Comparison of ENCODE assay signal across 8 mouse cellular contexts in genomic region chr14:56886594-56887513, GRCm38 (mm10). TPM values are rescaled to one million over a fixed set of nuclear protein-coding genes. Genes with fewer than 3 reads are reported as not detected.
DNase-seq lines count a peak whose midpoint lies in the region; ATAC-seq and TF ChIP-seq lines count a peak whose summit lies in the region.
"Not testable (repeated sequence)": the region's sequence is repeated elsewhere in the genome, so short reads cannot be mapped to it uniquely, and the experiment has no call there.

Gene Zmym2, plus strand, starts transcription at chr14:56886653.

- H3K9me3 ChIP-seq in ES-E14 (ENCODE audit: control insufficient read depth, insufficient read depth, low read depth, low read length); forebrain, embryonic 15.5 days; neural tube, embryonic 14.5 days (ENCODE audit: control insufficient read depth, low read length): not testable (repeated sequence)

- TF ChIP-seq POLR2A in testis, adult 2 months (IDR thresholded peaks at IDR 0.05; ENCODE audit: control insufficient read depth, low read depth, low read length): 0 out of 2 replicates have a peak, but pooled peaks have one; percentile 26

- H3K27me3 ChIP-seq in forebrain, embryonic 15.5 days; neural tube, embryonic 14.5 days (ENCODE audit: control insufficient read depth, insufficient read depth, low read length); testis, adult 2 months (ENCODE audit: control insufficient read depth, insufficient read depth, low read length): not testable (repeated sequence)

- TF ChIP-seq CTCF in testis, adult 2 months (IDR thresholded peaks at IDR 0.05; ENCODE audit: control insufficient read depth, insufficient read depth, insufficient replicate concordance, low read depth, low read length): peak; percentile 38; the same call in 1 of the 2 replicates

- WGBS in forebrain, embryonic 15.5 days: under 1% methylated on average over 32 of the region's 87 CpGs
- 1% methylated on average over 32 of the region's 87 CpGs for WGBS in neural tube, embryonic 14.5 days

- not testable (repeated sequence) for H3K36me3 ChIP-seq in ES-E14 (ENCODE audit: control insufficient read depth, insufficient read depth, low read length, poor library complexity, severe bottlenecking); forebrain, embryonic 15.5 days; neural tube, embryonic 14.5 days (ENCODE audit: control insufficient read depth, insufficient read depth, low read length); testis, adult 2 months (ENCODE audit: control insufficient read depth, insufficient read depth, low read length)

- H3K4me3 ChIP-seq in ES-E14 (ENCODE audit: insufficient read depth in 1 of 2, low read depth in 1 of 2, low read length in 2 of 2, poor library complexity in 1 of 2, severe bottlenecking in 1 of 2): peak within 1 kb of the TSS; percentile 90 to 95
- peak within 1 kb of the TSS; percentile 95 for H3K4me3 ChIP-seq in forebrain, embryonic 15.5 days
- H3K4me3 ChIP-seq in neural tube, embryonic 14.5 days (ENCODE audit: low read depth, low read length): peak within 1 kb of the TSS; percentile 78
- H3K4me3 ChIP-seq in testis, adult 2 months (ENCODE audit: control insufficient read depth, low read depth, low read length): peak within 1 kb of the TSS; percentile 88

- peak within 1 kb of the TSS; percentile 91 for H3K27ac ChIP-seq in ES-E14 (ENCODE audit: insufficient read depth, low read depth, low read length, poor library complexity, severe bottlenecking)
- H3K27ac ChIP-seq in forebrain, embryonic 15.5 days (replicated peaks): peak within 1 kb of the TSS; percentile 100
- peak within 1 kb of the TSS; percentile 98 for H3K27ac ChIP-seq in neural tube, embryonic 14.5 days (ENCODE audit: low read depth, low read length)
- peak within 1 kb of the TSS; percentile 85 for H3K27ac ChIP-seq in testis, adult 2 months (ENCODE audit: control insufficient read depth, insufficient read depth, low read depth, low read length)

- in situ Hi-C loops in ES-E14 (cut with MboI; ENCODE audit: low sequenced_read_pairs in 2 of 2, unreplicated experiment in 2 of 2): not testable (repeated sequence)

- not testable (repeated sequence) for H3K4me1 ChIP-seq in ES-E14 (ENCODE audit: control insufficient read depth in 2 of 2, insufficient read depth in 2 of 2, low read length in 2 of 2, poor library complexity in 1 of 2); neural tube, embryonic 14.5 days (ENCODE audit: control insufficient read depth, insufficient read depth, low read length)
- peaks cover 24% of the 10 kb centered on the region for H3K4me1 ChIP-seq in forebrain, embryonic 15.5 days
- peaks cover 11% of the 10 kb centered on the region for H3K4me1 ChIP-seq in testis, adult 2 months (ENCODE audit: control insufficient read depth, insufficient read depth, low read length)

- peak; percentile 53 for DNase-seq in ES-E14 (ENCODE audit: low read depth, low spot score)
- DNase-seq in cerebellum, adult 11-12 months: peak; percentile 79
- DNase-seq in heart, postnatal 14 days: peak; percentile 74 to 79
- DNase-seq in layer of hippocampus, adult 18-20 months (ENCODE audit: low spot score in 2 of 2): peak; percentile 54 to 75
- peak; percentile 73 to 77 for DNase-seq in lung, adult 18-20 months

- intact Hi-C loops in heart, postnatal 14 days (cut with DNase I): loop anchor here (5.0 to 10.0 kb wide), 2 partner anchors 75 to 222 kb away; partner anchors contain the start of genes Mphosph8 and Zmym5

- ATAC-seq in forebrain, embryonic 15.5 days (replicated peaks): peak; percentile 20
- ATAC-seq in neural tube, embryonic 14.5 days (ENCODE audit: low read depth): peak; percentile 23

- H3K9ac ChIP-seq in ES-E14 (ENCODE audit: insufficient read depth, low read depth, low read length, poor library complexity, severe bottlenecking): peak within 1 kb of the TSS; percentile 95
- peak within 1 kb of the TSS; percentile 96 for H3K9ac ChIP-seq in forebrain, embryonic 15.5 days (replicated peaks)
- peak within 1 kb of the TSS; percentile 80 for H3K9ac ChIP-seq in neural tube, embryonic 14.5 days (replicated peaks; ENCODE audit: low read depth, low read length)

- H3K4me2 ChIP-seq in forebrain, embryonic 15.5 days (replicated peaks): peak within 1 kb of the TSS; percentile 63
- peak within 1 kb of the TSS; percentile 65 for H3K4me2 ChIP-seq in neural tube, embryonic 14.5 days (ENCODE audit: low read depth, low read length)

RNA-seq across cellular contexts. Expression of gene Zmym2, which starts in this region (rescaled TPM):
- total RNA-seq in ES-E14 (2012; rRNA removed): 18.4 and 35.3 TPM in 2 replicates
- 70.8 and 74.7 TPM in 2 replicates for polyA plus RNA-seq in forebrain, embryonic 15.5 days (2015; fragmentation: Nextera tagmentation; extraction: Ambion mirVana)
- 10 to 100 TPM; 42.9 to 44.7 TPM for total RNA-seq in heart, postnatal 14 days (2021)
- total RNA-seq in layer of hippocampus, adult 18-20 months (2021): 10 to 100 TPM; 89.1 to 91.8 TPM
- polyA plus RNA-seq in neural tube, embryonic 14.5 days (2014; fragmentation: Nextera tagmentation; extraction: Ambion mirVana): 59.9 and 61.0 TPM in 2 replicates
- 19.7 and 21.1 TPM in 2 replicates for polyA plus RNA-seq in testis, adult 2 months (2012; rRNA removed)

Comparison
In these comparisons a context has a peak if more than half of its experiments do, and no peak if none do; other contexts are left out.
1. Peak in every context shown above with its lines: DNase-seq, ATAC-seq, H3K4me3 ChIP-seq and H3K27ac ChIP-seq.